Mouse (Mus musculus) G1E (cell line): Measurements from ENCODE around the gene Msh5. TPM values are rescaled to one million over a fixed set of nuclear protein-coding genes. Genes with fewer than 3 reads are reported as not detected.

Experiments
- ATAC-seq: 2 replicates; pipeline ENCODE4 v1.8.0; 2016; ENCODE audit warnings: mild to moderate bottlenecking; ENCODE audit not compliant: insufficient number of reproducible peaks, poor library complexity, low FRiP score, severe bottlenecking; ENCODE audit errors: extremely low read depth
- DNase-seq: peaks from one replicate; pipeline ENCODE4 v3.0.0; 2012; ENCODE audit warnings: low spot score
- H3K27me3 ChIP-seq: 2 replicates; pipeline ENCODE4 v1.6.1; 2012; ENCODE audit warnings: mild to moderate bottlenecking, low read length, inconsistent platforms; ENCODE audit not compliant: insufficient read depth
- H3K36me3 ChIP-seq: replicated peaks from 2 replicates; pipeline ENCODE3; 2012; ENCODE audit warnings: mild to moderate bottlenecking, inconsistent platforms
- H3K4me1 ChIP-seq: 2 replicates; pipeline ENCODE4 v1.6.1; 2012; ENCODE audit warnings: low read depth, low read length, inconsistent platforms, mixed read lengths; ENCODE audit not compliant: insufficient read depth
- H3K4me3 ChIP-seq: 2 replicates; pipeline ENCODE4 v1.5.1; 2012; ENCODE audit warnings: low read depth, mild to moderate bottlenecking, inconsistent platforms, low read length, moderate library complexity, mixed read lengths
- H3K9me3 ChIP-seq: replicated peaks from 2 replicates; pipeline ENCODE4 v1.6.1; 2012; ENCODE audit warnings: inconsistent platforms
- CTCF ChIP-seq: IDR thresholded peaks from 2 replicates; pipeline ENCODE4 v1.5.1; 2012; ENCODE audit warnings: low read depth, low read length, inconsistent platforms, mixed read lengths
- GATA1 ChIP-seq: IDR thresholded peaks from 2 replicates; pipeline ENCODE4 v1.6.1; 2012; ENCODE audit warnings: borderline replicate concordance, low read length, inconsistent platforms, mixed read lengths
- GATA2 ChIP-seq: IDR thresholded peaks from 2 replicates; pipeline ENCODE4 v1.6.1; 2012; ENCODE audit warnings: low read depth, low read length, inconsistent platforms, borderline replicate concordance
- POLR2AphosphoS5 ChIP-seq: IDR thresholded peaks from 2 replicates; pipeline ENCODE4 v1.6.1; 2012; ENCODE audit warnings: low read depth, low read length, inconsistent platforms; ENCODE audit not compliant: insufficient replicate concordance
- TAL1 ChIP-seq: conservative IDR thresholded peaks from 2 replicates; pipeline ENCODE4 v1.6.1; 2012; ENCODE audit warnings: low read depth, low read length, inconsistent platforms, mixed read lengths
- polyA plus RNA-seq: library from polyadenylated mRNA; stranded (reverse); fragments of >175 nt; gene quantifications from 2 replicates; pipeline ENCODE4 v1.2.3, GENCODE M21; 2012
- total RNA-seq, 2 experiments: library from RNA; stranded (forward) in 1 of 2; stranded (reverse) in 1 of 2; fragments of 200-1000 nt in 1 of 2; fragments of >200 nt in 1 of 2; fragmentation: Nextera tagmentation in 1 of 2; gene quantifications; 2 replicates each; pipeline ENCODE4 v1.2.3; 2014 to 2017

The Msh5 gene
- total and polyA plus RNA-seq, 3 experiments, result 11.5 to 41.7 (median 11.8) TPM

GRCm38 (mm10) chr17:35021163-35021808 lies 25.3 kb downstream of the Msh5 start:
- DNase-seq, result peak; percentile 69
- H3K9me3 ChIP-seq, result no peaks in the 10 kb centered on the region
- peak; percentile 87 for TF ChIP-seq CTCF
- no peak for TF ChIP-seq GATA1
- 0 out of 2 replicates have a peak, but pooled peaks have one; percentile 12 for ATAC-seq
- H3K4me1 ChIP-seq, result peaks cover 94% of the 10 kb centered on the region
- H3K4me3 ChIP-seq, result peak overlapping the region; percentile 68; the same call in 1 of the 2 replicates
- no peaks in the 10 kb centered on the region for H3K27me3 ChIP-seq
- H3K36me3 ChIP-seq, result peaks cover 68% of the 10 kb centered on the region

GRCm38 (mm10) chr17:35020551-35020950 lies 26.0 kb downstream of the Msh5 start:
- TF ChIP-seq GATA2 (no peak), GATA1 (no peak), CTCF (no peak), TAL1 (no peak), POLR2AphosphoS5 (no peak)
- DNase-seq, result no peak
- no peak for ATAC-seq
- no peaks in the 10 kb centered on the region for H3K27me3 ChIP-seq
- H3K4me1 ChIP-seq, result peaks cover 94% of the 10 kb centered on the region
- peaks cover 68% of the 10 kb centered on the region for H3K36me3 ChIP-seq
- no peaks in the 10 kb centered on the region for H3K9me3 ChIP-seq
- no peak overlapping the region; the same call in 1 of the 2 replicates for H3K4me3 ChIP-seq

- DNase-seq, result no peak
- ATAC-seq, result no peak
- TF ChIP-seq CTCF (no peak), POLR2AphosphoS5 (no peak), GATA1 (no peak), GATA2 (no peak), TAL1 (no peak)
- peaks cover 94% of the 10 kb centered on the region for H3K4me1 ChIP-seq
- no peak overlapping the region for H3K4me3 ChIP-seq
- H3K9me3 ChIP-seq, result no peaks in the 10 kb centered on the region
- H3K36me3 ChIP-seq, result peaks cover 70% of the 10 kb centered on the region
- H3K27me3 ChIP-seq, result no peaks in the 10 kb centered on the region; the same call in 1 of the 2 replicates
Measured at GRCm38 (mm10) chr17:35019894-35020293, 26.7 kb downstream of the Msh5 start.

GRCm38 (mm10) chr17:35018171-35018570 lies 28.4 kb downstream of the Msh5 start:
- TF ChIP-seq POLR2AphosphoS5 (no peak), GATA2 (no peak), GATA1 (no peak), TAL1 (no peak)
- Histone ChIP-seq H3K4me1 (peaks cover 94% of the 10 kb centered on the region), H3K27me3 (no peaks in the 10 kb centered on the region; the same call in 1 of the 2 replicates), H3K4me3 (no peak overlapping the region), H3K9me3 (no peaks in the 10 kb centered on the region), H3K36me3 (peaks cover 70% of the 10 kb centered on the region)
- no peak for DNase-seq
- ATAC-seq, result no peak

DNA sequence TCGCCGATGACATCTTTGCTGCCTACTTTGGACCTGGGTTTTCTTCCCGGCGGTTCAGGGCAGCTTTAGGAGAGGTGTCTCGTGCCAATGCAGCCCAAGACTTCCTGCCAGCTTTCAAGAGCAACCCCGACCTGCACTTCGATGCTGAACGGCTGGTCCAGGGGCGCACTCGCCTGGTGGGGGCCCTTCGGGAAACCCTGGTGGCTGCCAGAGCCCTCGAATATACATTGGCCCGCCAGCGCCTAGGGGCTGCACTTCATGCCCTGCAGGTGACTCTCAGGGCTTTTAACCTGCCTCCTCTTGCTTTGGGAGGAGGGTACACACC lies 28.9 kb downstream of the Msh5 start:
- Histone ChIP-seq H3K27me3 (no peaks in the 10 kb centered on the region; the same call in 1 of the 2 replicates), H3K4me3 (no peak overlapping the region), H3K36me3 (peaks cover 72% of the 10 kb centered on the region), H3K4me1 (peaks cover 94% of the 10 kb centered on the region), H3K9me3 (no peaks in the 10 kb centered on the region)
- no peak for ATAC-seq
- no peak for TF ChIP-seq GATA1
- TF ChIP-seq POLR2AphosphoS5, result 0 out of 2 replicates have a peak, but pooled peaks have one; percentile 1
- no peak for DNase-seq

DNA sequence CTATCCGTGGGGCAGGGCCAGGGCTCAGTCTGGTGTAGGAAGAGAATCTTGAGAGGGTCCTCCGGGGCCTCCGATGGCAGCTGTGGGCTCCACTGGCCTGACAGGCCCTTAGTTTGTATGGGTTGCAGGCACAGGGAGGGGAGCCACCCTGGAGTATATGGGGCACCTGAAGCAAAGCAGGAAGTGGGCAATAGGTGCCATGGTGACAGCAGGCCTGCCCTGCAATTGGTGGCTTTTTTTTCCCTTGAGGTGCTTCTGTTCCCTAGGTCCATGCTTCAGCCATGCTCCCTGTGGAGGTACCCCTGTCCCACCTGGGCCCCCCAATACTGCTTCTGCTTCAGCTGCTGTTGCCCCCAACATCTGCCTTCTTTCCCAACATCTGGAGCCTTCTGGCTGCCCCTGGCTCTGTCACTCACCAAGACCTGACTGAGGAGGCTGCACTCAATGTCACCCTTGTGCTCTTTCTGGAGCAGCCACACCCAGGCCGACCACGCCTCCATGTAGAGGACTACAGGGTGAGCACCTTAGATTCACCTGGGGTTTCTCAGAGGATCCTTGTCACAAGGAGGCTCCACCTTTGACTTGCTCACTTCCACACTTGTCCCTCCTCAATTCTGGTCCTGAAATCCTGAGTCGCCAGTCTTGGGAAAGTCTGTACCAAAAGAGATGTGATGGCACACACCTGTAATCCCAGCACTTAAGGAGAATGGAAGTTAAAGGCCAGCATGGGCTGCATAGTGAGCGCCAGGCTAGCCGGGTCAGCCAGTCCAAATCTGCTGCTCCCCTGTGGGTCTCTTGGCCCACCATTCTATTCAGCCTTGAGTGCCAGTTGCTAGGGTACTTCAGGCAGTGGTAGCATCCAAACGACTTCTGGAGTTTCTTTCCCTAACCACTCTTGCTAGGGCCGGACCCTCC lies 29.5 kb downstream of the Msh5 start:
- no peak for DNase-seq
- Histone ChIP-seq H3K4me3 (peak overlapping the region; percentile 14; the same call in 1 of the 2 replicates), H3K9me3 (no peaks in the 10 kb centered on the region), H3K27me3 (no peaks in the 10 kb centered on the region; the same call in 1 of the 2 replicates), H3K36me3 (peaks cover 77% of the 10 kb centered on the region), H3K4me1 (peaks cover 94% of the 10 kb centered on the region)
- no peak for ATAC-seq
- TF ChIP-seq GATA2 (no peak), POLR2AphosphoS5 (peak; percentile 20; the same call in 1 of the 2 replicates)
